Mouse (Mus musculus) telencephalon, adult 2 months (tissue): ENCODE results near the gene Ddrgk1.
"Not testable (repeated sequence)": the region's sequence is repeated elsewhere in the genome, so short reads cannot be mapped to it uniquely, and the experiment has no call there.

Source experiments
- DNase-seq: peaks from one replicate; pipeline ENCODE4 v3.0.0-alpha.2; 2011; ENCODE audit warnings: low read depth, low spot score

Ddrgk1 gene

GRCm38 (mm10) chr2:130653303-130653702 lies 11.2 kb downstream of the Ddrgk1 start:
- DNase-seq, result peak; percentile 66

GRCm38 (mm10) chr2:130649028-130649427 lies 15.4 kb downstream of the Ddrgk1 start:
- DNase-seq, result not testable (repeated sequence)

GRCm38 (mm10) chr2:130645198-130645597 lies 19.3 kb downstream of the Ddrgk1 start:
- no peak for DNase-seq

- DNase-seq, result peak; percentile 60
These were observed 21.6 kb downstream of the Ddrgk1 start, which contains the start of gene Lzts3 for GRCm38 (mm10) chr2:130642684-130643369. TSS of gene Lzts3 (minus strand) at chr2:130642803.

- DNase-seq, result no peak
These were observed 22.2 kb downstream of the Ddrgk1 start for GRCm38 (mm10) chr2:130642197-130642660.

GRCm38 (mm10) chr2:130641351-130642025 lies 23.0 kb downstream of the Ddrgk1 start:
- DNase-seq, result no peak

- no peak for DNase-seq
These were observed 25.2 kb downstream of the Ddrgk1 start for GRCm38 (mm10) chr2:130639276-130639675.

- no peak for DNase-seq
These were observed 26.3 kb downstream of the Ddrgk1 start for GRCm38 (mm10) chr2:130638101-130638611.

- no peak for DNase-seq
These were observed 28.6 kb downstream of the Ddrgk1 start for GRCm38 (mm10) chr2:130635847-130636246.

- DNase-seq, result no peak
These were observed 29.6 kb downstream of the Ddrgk1 start for GRCm38 (mm10) chr2:130634739-130635411.

- DNase-seq, result no peak
These were observed 30.3 kb downstream of the Ddrgk1 start for GRCm38 (mm10) chr2:130634006-130634738.

- no peak for DNase-seq
These were observed 31.4 kb downstream of the Ddrgk1 start for GRCm38 (mm10) chr2:130632887-130633675.

- DNase-seq, result no peak
These were observed 32.0 kb downstream of the Ddrgk1 start for GRCm38 (mm10) chr2:130632416-130632815.

GRCm38 (mm10) chr2:130629839-130630203 lies 34.6 kb downstream of the Ddrgk1 start, which contains the start of the genes Fastkd5 and Ubox5:
TSS of gene Fastkd5 (minus strand) at chr2:130630027.
TSS of gene Ubox5 (minus strand) at chr2:130630038.
- DNase-seq, result peak; percentile 87

GRCm38 (mm10) chr2:130629080-130629838 lies 35.2 kb downstream of the Ddrgk1 start:
- no peak for DNase-seq

GRCm38 (mm10) chr2:130628424-130628823 lies 36.0 kb downstream of the Ddrgk1 start:
- no peak for DNase-seq

- DNase-seq, result no peak
These were observed 45.5 kb downstream of the Ddrgk1 start for GRCm38 (mm10) chr2:130618972-130619371.

- no peak for DNase-seq
These were observed 51.4 kb downstream of the Ddrgk1 start for GRCm38 (mm10) chr2:130613091-130613490.
